Mouse (Mus musculus): ENCODE measurements around the gene Lrrc71.

DNA sequence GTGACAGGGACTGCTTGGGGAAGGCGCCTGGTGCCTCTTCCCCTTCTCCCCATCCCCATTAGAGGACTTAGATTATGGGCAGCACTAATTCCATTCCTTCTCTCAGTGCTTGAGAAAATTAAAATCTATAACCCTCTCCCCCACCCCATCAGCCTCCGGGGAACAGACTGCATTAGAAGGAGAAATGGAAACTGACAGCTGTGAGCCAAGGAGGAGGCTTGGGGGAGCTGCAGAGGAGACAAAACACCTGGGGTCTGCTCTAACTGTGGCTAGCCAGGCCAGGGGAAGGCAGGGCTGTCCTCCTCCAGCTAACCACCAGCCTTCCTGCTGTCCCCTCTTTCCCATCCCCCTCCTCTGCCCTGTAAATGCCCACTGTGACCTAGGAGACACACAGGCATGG, 30.7 kb upstream of the Lrrc71 start:
- no peak for TF ChIP-seq CTCF (IDR thresholded peaks at IDR 0.05; ENCODE audit: insufficient read depth, low read length)
- TF ChIP-seq POLR2A (IDR thresholded peaks at IDR 0.05; ENCODE audit: borderline replicate concordance, extremely low read depth, low read depth, low read length), result no peak

All from lung, adult 2 months (tissue).